Mouse (Mus musculus): ENCODE measurements around the gene Jpt2. TPM values are rescaled to one million over a fixed set of nuclear protein-coding genes. Genes with fewer than 3 reads are reported as not detected.

The Jpt2 gene
- total and polyA plus RNA-seq, 2 experiments from 2014 or later, result 61.2 to 68.5 TPM

- no peak overlapping the region for H3K4me3 ChIP-seq (ENCODE audit: low read length)
- no peak for ATAC-seq
- no peaks in the 10 kb centered on the region for H3K9me3 ChIP-seq (ENCODE audit: low read length)
- H3K27ac ChIP-seq, result no peak overlapping the region
- H3K27me3 ChIP-seq (ENCODE audit: insufficient read depth, low read length), result no peaks in the 10 kb centered on the region
- TF ChIP-seq CTCF (IDR thresholded peaks at IDR 0.05; ENCODE audit: low read depth), result no peak
- H3K4me1 ChIP-seq (ENCODE audit: insufficient read depth, low read length), result peaks cover 13% of the 10 kb centered on the region
- no peak overlapping the region for H3K9ac ChIP-seq (replicated peaks; ENCODE audit: low read length)
- peaks cover 63% of the 10 kb centered on the region for H3K36me3 ChIP-seq (ENCODE audit: insufficient read depth, low read length)
- 69% methylated on average over 5 of the region's 5 CpGs for WGBS
- H3K4me2 ChIP-seq (ENCODE audit: low read depth, low read length), result no peak overlapping the region
- no peak for DNase-seq (ENCODE audit: low spot score)
These were observed 61.3 kb downstream of the Jpt2 start for GRCm38 (mm10) chr17:24899153-24899552.

- DNase-seq (ENCODE audit: low spot score) (no peak), ATAC-seq (no peak)
- 88% methylated on average over 4 of the region's 4 CpGs for WGBS
- Histone ChIP-seq H3K27me3 (ENCODE audit: insufficient read depth, low read length) (no peaks in the 10 kb centered on the region), H3K27ac (peak overlapping the region; percentile 93; the same call in 1 of the 2 replicates), H3K4me1 (ENCODE audit: insufficient read depth, low read length) (peaks cover 19% of the 10 kb centered on the region), H3K4me3 (ENCODE audit: low read length) (no peak overlapping the region), H3K9ac (replicated peaks; ENCODE audit: low read length) (peak overlapping the region; percentile 17; the same call in 1 of the 2 replicates), H3K36me3 (ENCODE audit: insufficient read depth, low read length) (peaks cover 55% of the 10 kb centered on the region), H3K4me2 (ENCODE audit: low read depth, low read length) (no peak overlapping the region), H3K9me3 (ENCODE audit: low read length) (no peaks in the 10 kb centered on the region)
- no peak for TF ChIP-seq CTCF (IDR thresholded peaks at IDR 0.05; ENCODE audit: low read depth)
These were observed 62.2 kb downstream of the Jpt2 start for GRCm38 (mm10) chr17:24898041-24898854.

GRCm38 (mm10) chr17:24897600-24897999 lies 62.9 kb downstream of the Jpt2 start:
- H3K4me1 ChIP-seq (ENCODE audit: insufficient read depth, low read length), result peaks cover 19% of the 10 kb centered on the region

GRCm38 (mm10) chr17:24896993-24897269 lies 63.6 kb downstream of the Jpt2 start:
- Histone ChIP-seq H3K36me3 (ENCODE audit: insufficient read depth, low read length) (peaks cover 49% of the 10 kb centered on the region), H3K9me3 (ENCODE audit: low read length) (no peaks in the 10 kb centered on the region), H3K27me3 (ENCODE audit: insufficient read depth, low read length) (no peaks in the 10 kb centered on the region), H3K4me3 (ENCODE audit: low read length) (peak overlapping the region; percentile 91), H3K9ac (replicated peaks; ENCODE audit: low read length) (peak overlapping the region; percentile 95), H3K4me1 (ENCODE audit: insufficient read depth, low read length) (peaks cover 19% of the 10 kb centered on the region), H3K4me2 (ENCODE audit: low read depth, low read length) (peak overlapping the region; percentile 99), H3K27ac (peak overlapping the region; percentile 93)
- TF ChIP-seq CTCF (IDR thresholded peaks at IDR 0.05; ENCODE audit: low read depth), result no peak
- 25% methylated on average over 11 of the region's 11 CpGs for WGBS
- ATAC-seq, result no peak; the same call in 1 of the 2 replicates
- DNase-seq (ENCODE audit: low spot score), result no peak

More at GRCm38 (mm10) chr17:24897600-24897999, 62.9 kb downstream of the Jpt2 start:
- DNase-seq (ENCODE audit: low spot score), result no peak
- no peak for ATAC-seq
- Histone ChIP-seq H3K4me3 (ENCODE audit: low read length) (peak overlapping the region; percentile 91; the same call in 1 of the 2 replicates), H3K9me3 (ENCODE audit: low read length) (no peaks in the 10 kb centered on the region), H3K27me3 (ENCODE audit: insufficient read depth, low read length) (no peaks in the 10 kb centered on the region), H3K4me2 (ENCODE audit: low read depth, low read length) (peak overlapping the region; percentile 99), H3K27ac (peak overlapping the region; percentile 93; the same call in 1 of the 2 replicates), H3K36me3 (ENCODE audit: insufficient read depth, low read length) (peaks cover 55% of the 10 kb centered on the region), H3K9ac (replicated peaks; ENCODE audit: low read length) (peak overlapping the region; percentile 95; the same call in 1 of the 2 replicates)
- TF ChIP-seq CTCF (IDR thresholded peaks at IDR 0.05; ENCODE audit: low read depth), result no peak
- 64% methylated on average over 4 of the region's 4 CpGs for WGBS

- peaks cover 43% of the 10 kb centered on the region for H3K36me3 ChIP-seq (ENCODE audit: insufficient read depth, low read length)
- H3K4me1 ChIP-seq (ENCODE audit: insufficient read depth, low read length), result peaks cover 19% of the 10 kb centered on the region
- peak within 1 kb of the TSS; percentile 91 for H3K4me3 ChIP-seq (ENCODE audit: low read length)
- peak; percentile 56 for TF ChIP-seq CTCF (IDR thresholded peaks at IDR 0.05; ENCODE audit: low read depth)
- H3K9ac ChIP-seq (replicated peaks; ENCODE audit: low read length), result peak within 1 kb of the TSS; percentile 95
- peak within 1 kb of the TSS; percentile 99 for H3K4me2 ChIP-seq (ENCODE audit: low read depth, low read length)
- H3K27ac ChIP-seq, result peak within 1 kb of the TSS; percentile 93
- DNase-seq (ENCODE audit: low spot score), result peak; percentile 82
- no peaks in the 10 kb centered on the region for H3K9me3 ChIP-seq (ENCODE audit: low read length)
- ATAC-seq, result peak; percentile 67
- WGBS, result 1% methylated on average over 50 of the region's 50 CpGs
- no peaks in the 10 kb centered on the region for H3K27me3 ChIP-seq (ENCODE audit: insufficient read depth, low read length)
These were observed 64.1 kb downstream of the Jpt2 start, which contains the start of gene Nme3 for GRCm38 (mm10) chr17:24896241-24896992. TSS of gene Nme3 (plus strand) at chr17:24896500.

GRCm38 (mm10) chr17:24895571-24896240 lies 64.8 kb downstream of the Jpt2 start:
- 12% methylated on average over 23 of the region's 23 CpGs for WGBS
- peak overlapping the region; percentile 91 for H3K4me3 ChIP-seq (ENCODE audit: low read length)
- H3K4me1 ChIP-seq (ENCODE audit: insufficient read depth, low read length), result peaks cover 19% of the 10 kb centered on the region
- H3K9me3 ChIP-seq (ENCODE audit: low read length), result no peaks in the 10 kb centered on the region
- no peak for ATAC-seq
- DNase-seq (ENCODE audit: low spot score), result no peak
- TF ChIP-seq CTCF (IDR thresholded peaks at IDR 0.05; ENCODE audit: low read depth), result no peak
- H3K36me3 ChIP-seq (ENCODE audit: insufficient read depth, low read length), result peaks cover 40% of the 10 kb centered on the region
- H3K27ac ChIP-seq, result peak overlapping the region; percentile 93
- no peaks in the 10 kb centered on the region for H3K27me3 ChIP-seq (ENCODE audit: insufficient read depth, low read length)
- H3K9ac ChIP-seq (replicated peaks; ENCODE audit: low read length), result peak overlapping the region; percentile 95
- peak overlapping the region; percentile 99 for H3K4me2 ChIP-seq (ENCODE audit: low read depth, low read length)

Data from hindbrain, postnatal 0 days (tissue).